Mouse (Mus musculus) brown adipose tissue, adult 24 weeks (tissue): ENCODE data around the gene Stx5a. TPM values are rescaled to one million over a fixed set of nuclear protein-coding genes. Genes with fewer than 3 reads are reported as not detected.
A peak's percentile ranks its signal among the peaks of the same experiment; 100 is the strongest.

Source experiments
- H3K27ac ChIP-seq: fragments of 200-500 bp; replicated peaks from 2 replicates; pipeline ENCODE4 v1.5.1; 2012; ENCODE audit warnings: low read depth, mild to moderate bottlenecking, low read length
- H3K4me1 ChIP-seq: fragments of 200-500 bp; 2 replicates; pipeline ENCODE4 v1.6.1; 2012; ENCODE audit warnings: low read length, mixed read lengths; ENCODE audit not compliant: control insufficient read depth, insufficient read depth, insufficient read length
- H3K4me3 ChIP-seq: fragments of 200-500 bp; 2 replicates; pipeline ENCODE4 v1.5.1; 2012; ENCODE audit warnings: low read depth, mild to moderate bottlenecking, low read length, moderate library complexity; ENCODE audit not compliant: insufficient read depth
- polyA plus RNA-seq: library from polyadenylated mRNA; stranded (reverse); fragments of >200 nt; gene quantifications from 2 replicates; pipeline ENCODE4 v1.2.4, GENCODE M21; 2012; ENCODE audit not compliant: missing spikeins, insufficient read depth, insufficient read length

Stx5a gene
- polyA plus RNA-seq, 1 experiment, result 30.7 TPM

DNA sequence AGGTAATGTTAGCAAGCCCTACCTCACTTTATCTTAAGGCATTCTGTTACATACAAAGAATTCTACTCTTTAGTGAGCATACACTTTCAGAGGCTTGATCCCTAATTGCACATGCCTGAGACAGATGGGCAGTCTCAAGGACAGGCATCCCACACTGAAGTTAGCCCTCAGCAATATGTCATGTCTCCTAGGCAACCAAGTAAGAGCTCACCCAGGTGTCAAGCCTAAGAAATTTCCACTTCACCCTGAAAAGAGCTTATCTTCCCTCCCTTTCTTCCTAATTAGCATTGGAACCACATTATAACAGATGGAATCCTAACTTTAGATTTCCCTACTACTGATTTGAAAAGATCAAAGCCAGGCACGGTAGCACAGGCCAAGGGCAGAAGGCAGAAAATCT lies 48.0 kb downstream of the Stx5a start:
- H3K4me3 ChIP-seq, result no peak overlapping the region
- no peak overlapping the region for H3K27ac ChIP-seq
- H3K4me1 ChIP-seq, result peaks cover 7% of the 10 kb centered on the region; the same call in 1 of the 2 replicates

GRCm38 (mm10) chr19:8790171-8790570 lies 49.0 kb downstream of the Stx5a start:
- Histone ChIP-seq H3K27ac (no peak overlapping the region), H3K4me1 (peaks cover 2% of the 10 kb centered on the region; the same call in 1 of the 2 replicates), H3K4me3 (no peak overlapping the region)

DNA sequence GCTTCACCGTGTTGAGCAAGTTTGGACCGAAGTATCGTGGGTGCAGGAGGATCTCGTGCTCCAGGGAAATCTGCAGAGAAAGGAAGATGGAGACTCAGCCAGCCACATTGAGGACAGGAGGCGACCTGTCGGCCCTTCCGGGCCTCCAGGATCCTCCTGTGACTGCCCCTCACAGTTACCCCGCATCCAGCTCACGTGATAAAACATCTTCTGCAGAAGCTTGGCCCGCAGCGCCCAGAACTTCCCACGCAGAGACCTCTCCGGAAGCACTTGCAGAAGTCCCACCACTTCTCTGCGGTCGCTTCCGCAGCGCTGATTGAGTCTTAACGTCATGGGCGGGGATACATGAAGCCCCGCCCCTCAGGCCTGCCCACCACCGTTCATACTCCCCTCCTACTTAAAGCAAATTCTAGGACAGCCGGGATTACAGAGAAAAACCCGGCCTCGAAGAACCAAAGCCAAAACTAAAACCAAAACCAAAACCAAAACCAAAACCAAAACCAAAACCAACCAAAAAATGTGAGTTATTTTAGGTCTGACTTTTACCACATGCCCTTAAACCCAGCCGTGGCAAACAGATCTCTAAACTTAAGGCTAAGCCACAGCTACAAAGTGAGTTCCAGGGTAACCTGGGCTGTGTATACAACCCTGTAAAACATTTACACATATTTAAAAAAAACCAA lies 57.2 kb downstream of the Stx5a start, which contains the start of gene Polr2g:
Gene Polr2g, minus strand, starts transcription at position 314 of the 683 bp plus-strand sequence.
- Histone ChIP-seq H3K4me3 (peak within 1 kb of the TSS; percentile 83), H3K27ac (peak within 1 kb of the TSS; percentile 65), H3K4me1 (0 out of 2 replicates have a peak, but pooled peaks cover 10% of the 10 kb centered on the region)

GRCm38 (mm10) chr19:8798947-8799315 lies 57.7 kb downstream of the Stx5a start:
- Histone ChIP-seq H3K27ac (peak overlapping the region; percentile 65), H3K4me3 (peak overlapping the region; percentile 43; the same call in 1 of the 2 replicates), H3K4me1 (0 out of 2 replicates have a peak, but pooled peaks cover 10% of the 10 kb centered on the region)

DNA sequence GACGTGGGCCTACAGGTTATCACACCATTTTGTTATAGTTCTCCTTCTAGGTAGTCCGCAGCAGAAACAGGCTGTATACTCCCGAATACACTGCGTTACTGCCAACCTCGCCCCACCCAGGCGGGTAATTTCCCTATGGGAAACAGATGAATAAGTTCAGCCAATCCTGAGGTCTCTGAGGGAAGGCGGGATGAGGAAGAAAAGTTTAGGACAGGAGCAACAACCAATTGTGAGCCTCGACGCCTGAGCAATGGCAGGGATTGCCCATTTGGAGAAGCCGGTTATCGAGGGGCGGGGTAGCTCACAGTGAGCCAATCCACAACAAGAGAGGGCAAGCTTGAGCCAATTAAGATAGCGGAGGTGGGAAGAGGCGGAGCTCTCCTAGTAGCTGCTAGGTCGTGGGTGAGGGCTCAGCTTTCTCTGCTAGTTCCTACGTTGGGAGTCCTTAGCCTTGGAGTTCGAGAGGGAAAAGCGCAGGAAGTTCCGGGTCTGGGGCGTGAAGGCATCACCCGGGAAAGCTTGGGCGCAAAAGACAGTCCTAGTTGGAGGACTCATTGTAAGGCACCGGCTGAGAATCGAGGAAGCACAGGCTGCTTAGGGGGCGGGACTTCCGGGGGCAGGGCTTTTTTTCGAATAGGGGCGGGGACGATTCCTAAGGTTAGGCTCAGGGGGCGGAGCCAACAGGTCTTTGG lies 61.1 kb downstream of the Stx5a start, which contains the start of gene Zbtb3:
Gene Zbtb3, plus strand, starts transcription at position 426 of the 692 bp plus-strand sequence.
- Histone ChIP-seq H3K27ac (peak within 1 kb of the TSS; percentile 54), H3K4me3 (peak within 1 kb of the TSS; percentile 72), H3K4me1 (0 out of 2 replicates have a peak, but pooled peaks cover 10% of the 10 kb centered on the region)

DNA sequence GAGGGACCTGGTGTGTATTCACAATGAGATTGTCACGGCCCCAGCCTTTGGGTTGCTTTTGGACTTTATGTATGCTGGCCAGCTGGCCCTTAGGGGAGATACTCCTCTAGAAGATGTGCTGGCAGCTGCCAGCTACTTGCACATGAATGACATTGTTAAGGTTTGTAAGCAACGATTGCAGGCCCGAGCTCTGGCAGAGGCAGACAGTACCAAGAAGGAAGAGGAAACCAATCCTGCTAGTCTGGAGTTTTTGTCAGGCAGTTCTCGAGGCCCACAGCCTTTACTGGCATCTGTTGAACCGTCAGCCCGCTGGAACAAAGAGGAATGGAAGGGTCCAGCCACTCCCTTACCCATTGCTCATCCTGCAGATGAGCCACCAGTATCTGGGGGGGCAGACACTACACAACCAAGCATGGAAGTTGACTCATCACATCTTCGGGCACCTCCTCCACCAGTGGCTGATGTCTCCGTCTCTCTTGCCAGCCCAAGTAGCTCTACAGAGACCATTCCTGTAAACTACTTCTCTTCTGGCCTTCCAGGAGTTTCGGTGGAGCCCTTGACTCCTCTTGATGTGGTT lies 62.1 kb downstream of the Stx5a start:
- Histone ChIP-seq H3K4me3 (0 out of 2 replicates have a peak overlapping the region, but pooled peaks have one; percentile 72), H3K27ac (no peak overlapping the region), H3K4me1 (0 out of 2 replicates have a peak, but pooled peaks cover 7% of the 10 kb centered on the region)

DNA sequence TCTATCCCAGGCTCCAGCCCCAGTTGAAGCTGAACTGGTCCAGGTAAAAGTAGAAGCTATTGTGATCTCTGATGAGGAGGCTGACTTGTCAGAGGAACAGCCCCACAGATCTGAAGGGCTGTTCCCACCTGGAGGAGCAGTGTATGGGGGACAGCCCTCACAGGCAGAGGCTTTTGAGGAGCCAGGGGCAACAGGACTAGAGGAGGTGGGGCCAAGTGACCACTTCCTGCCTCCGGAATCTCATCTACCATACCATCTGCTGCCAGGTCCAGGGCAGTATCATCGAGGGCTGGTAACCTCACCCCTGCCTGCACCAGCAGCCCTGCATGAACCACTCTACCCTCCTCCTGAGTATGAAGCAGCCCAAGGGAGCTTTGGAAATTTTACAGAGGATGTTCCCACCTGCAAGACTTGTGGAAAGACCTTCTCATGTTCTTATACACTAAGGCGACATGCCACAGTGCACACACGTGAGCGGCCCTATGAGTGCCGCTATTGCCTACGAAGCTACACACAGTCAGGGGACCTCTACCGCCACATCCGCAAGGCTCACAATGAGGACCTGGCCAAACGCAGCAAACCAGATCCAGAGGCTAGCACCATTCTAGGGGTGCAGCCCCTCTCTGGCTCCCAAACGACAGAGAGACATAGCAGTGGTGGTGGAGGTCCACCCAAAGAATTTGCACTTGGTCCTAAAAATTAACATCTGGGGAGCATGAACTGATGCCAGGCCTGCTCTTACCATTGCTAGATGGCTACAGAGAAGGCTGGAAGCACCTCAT lies 62.9 kb downstream of the Stx5a start:
- Histone ChIP-seq H3K27ac (no peak overlapping the region), H3K4me1 (0 out of 2 replicates have a peak, but pooled peaks cover 7% of the 10 kb centered on the region), H3K4me3 (no peak overlapping the region)

Other genes with a start within 250 kb of the Stx5a start
- gene Slc22a8, start 150.2 kb upstream of the Stx5a start, polyA plus RNA-seq, result not detected in 2 replicates
- gene Slc22a6, start 123.4 kb upstream of the Stx5a start, polyA plus RNA-seq, result not detected in 2 replicates
- gene Chrm1, start 77.6 kb upstream of the Stx5a start, polyA plus RNA-seq, result not detected in 2 replicates
- 32.8 and 41.0 TPM in 2 replicates for gene Slc3a2, start 18.0 kb upstream of the Stx5a start, polyA plus RNA-seq
- 28.2 and 31.8 TPM in 2 replicates for gene Wdr74, start 5.6 kb upstream of the Stx5a start, polyA plus RNA-seq
- not detected in 2 replicates for gene 1700092M07Rik, start 695 bp upstream of the Stx5a start, polyA plus RNA-seq
- gene Nxf1, start 15.7 kb downstream of the Stx5a start, polyA plus RNA-seq, result 51.6 and 58.1 TPM in 2 replicates
- gene Tmem223, start 29.6 kb downstream of the Stx5a start, polyA plus RNA-seq, result 140 and 154 TPM in 2 replicates
- gene Tmem179b, start 33.1 kb downstream of the Stx5a start, polyA plus RNA-seq, result 34.0 and 34.8 TPM in 2 replicates
- gene Taf6l, start 45.0 kb downstream of the Stx5a start, polyA plus RNA-seq, result 4.2 and 8.6 TPM in 2 replicates
- gene Polr2g, start 57.2 kb downstream of the Stx5a start, polyA plus RNA-seq, result 68.9 and 71.7 TPM in 2 replicates
- gene Zbtb3, start 61.1 kb downstream of the Stx5a start, polyA plus RNA-seq, result 1.2 and 2.8 TPM in 2 replicates
- 27.1 and 28.9 TPM in 2 replicates for gene Ttc9c, start 77.9 kb downstream of the Stx5a start, polyA plus RNA-seq
- 31.0 and 31.1 TPM in 2 replicates for gene Hnrnpul2, start 78.6 kb downstream of the Stx5a start, polyA plus RNA-seq
- 17.2 and 39.8 TPM in 2 replicates for gene AC129217.1, start 88.4 kb downstream of the Stx5a start, polyA plus RNA-seq
- gene Bscl2, start 96.1 kb downstream of the Stx5a start, polyA plus RNA-seq, result 212 and 233 TPM in 2 replicates
- not detected in 2 replicates for gene Gng3, start 97.8 kb downstream of the Stx5a start, polyA plus RNA-seq
- 3.3 and 10.5 TPM in 2 replicates for gene Lrrn4cl, start 109.4 kb downstream of the Stx5a start, polyA plus RNA-seq
- gene Ubxn1, start 130.1 kb downstream of the Stx5a start, polyA plus RNA-seq, result 188 and 228 TPM in 2 replicates
- gene Uqcc3, start 139.5 kb downstream of the Stx5a start, polyA plus RNA-seq, result 88.3 and 93.3 TPM in 2 replicates
- gene Lbhd1, start 142.3 kb downstream of the Stx5a start, polyA plus RNA-seq, result 11.9 and 20.2 TPM in 2 replicates
- not detected in 2 replicates for gene Gm49403, start 142.5 kb downstream of the Stx5a start, polyA plus RNA-seq
- 36.6 and 59.8 TPM in 2 replicates for gene 1810009A15Rik, start 147.4 kb downstream of the Stx5a start, polyA plus RNA-seq
- 6.2 TPM in 1 of 2 replicates, not detected in the other for gene Gm49416, start 147.5 kb downstream of the Stx5a start, polyA plus RNA-seq
- 4.8 and 5.9 TPM in 2 replicates for gene Ints5, start 151.6 kb downstream of the Stx5a start, polyA plus RNA-seq
- 49.7 and 56.8 TPM in 2 replicates for gene Ganab, start 156.7 kb downstream of the Stx5a start, polyA plus RNA-seq
- 30.2 and 30.8 TPM in 2 replicates for gene B3gat3, start 179.0 kb downstream of the Stx5a start, polyA plus RNA-seq
- 4.5 and 11.4 TPM in 2 replicates for gene Rom1, start 187.9 kb downstream of the Stx5a start, polyA plus RNA-seq
- 11.6 and 12.9 TPM in 2 replicates for gene Eml3, start 188.1 kb downstream of the Stx5a start, polyA plus RNA-seq
- 28.2 and 30.6 TPM in 2 replicates for gene Mta2, start 200.5 kb downstream of the Stx5a start, polyA plus RNA-seq
- gene Tut1, start 212.4 kb downstream of the Stx5a start, polyA plus RNA-seq, result 6.9 and 7.5 TPM in 2 replicates
- gene Eef1g, start 225.6 kb downstream of the Stx5a start, polyA plus RNA-seq, result 134 and 135 TPM in 2 replicates
- 133 and 177 TPM in 2 replicates for gene Ahnak, start 247.9 kb downstream of the Stx5a start, polyA plus RNA-seq